Mouse (Mus musculus): ENCODE data around the gene Fthl17f.
"Not testable (repeated sequence)": the region's sequence is repeated elsewhere in the genome, so short reads cannot be mapped to it uniquely, and the experiment has no call there.

Gene Fthl17f

GRCm38 (mm10) chrX:9062715-9063114 lies at the start of gene Fthl17f:
Gene Fthl17f, plus strand, starts transcription at chrX:9063015.
- not testable (repeated sequence) for DNase-seq (ENCODE audit: low read depth, low spot score)

- no peak for DNase-seq (ENCODE audit: low read depth, low spot score)
These were observed 46.7 kb upstream of the Fthl17f start for GRCm38 (mm10) chrX:9016079-9016478.

GRCm38 (mm10) chrX:9019481-9019880 lies 43.3 kb upstream of the Fthl17f start:
- no peak for DNase-seq (ENCODE audit: low read depth, low spot score)

- DNase-seq (ENCODE audit: low read depth, low spot score), result not testable (repeated sequence)
These were observed 29.6 kb upstream of the Fthl17f start, which contains the start of gene Fthl17e for GRCm38 (mm10) chrX:9033193-9033592. Gene Fthl17e, plus strand, starts transcription at chrX:9033493.

- DNase-seq (ENCODE audit: low read depth, low spot score), result not testable (repeated sequence)
These were observed 21.2 kb upstream of the Fthl17f start for GRCm38 (mm10) chrX:9041611-9042010.

- DNase-seq (ENCODE audit: low read depth, low spot score), result not testable (repeated sequence)
These were observed 1.9 kb upstream of the Fthl17f start for GRCm38 (mm10) chrX:9060952-9061351.

- no peak for DNase-seq (ENCODE audit: low read depth, low spot score)
These were observed 714 bp upstream of the Fthl17f start for GRCm38 (mm10) chrX:9062101-9062500.

- not testable (repeated sequence) for DNase-seq (ENCODE audit: low read depth, low spot score)
These were observed 14.9 kb downstream of the Fthl17f start for GRCm38 (mm10) chrX:9077699-9078098.

GRCm38 (mm10) chrX:9095066-9095465 lies 32.3 kb downstream of the Fthl17f start:
- DNase-seq (ENCODE audit: low read depth, low spot score), result not testable (repeated sequence)

- DNase-seq (ENCODE audit: low read depth, low spot score), result no peak
These were observed 41.4 kb downstream of the Fthl17f start, which contains the start of gene 4930402K13Rik for GRCm38 (mm10) chrX:9104262-9104661. Gene 4930402K13Rik, plus strand, starts transcription at chrX:9104562.

GRCm38 (mm10) chrX:9110381-9110780 lies 47.6 kb downstream of the Fthl17f start:
- DNase-seq (ENCODE audit: low read depth, low spot score), result no peak
